Mouse (Mus musculus) cerebellum, postnatal 36 days (tissue): ENCODE data around the gene Orc5.
A peak's percentile ranks its signal among the peaks of the same experiment; 100 is the strongest.
"Not testable (repeated sequence)": the region's sequence is repeated elsewhere in the genome, so short reads cannot be mapped to it uniquely, and the experiment has no call there.

ENCODE experiments used
- DNase-seq, 2 experiments: peaks; one replicate each; pipeline ENCODE4 v3.0.0; 2021 to 2022; ENCODE audit warnings: mixed read lengths in 2 of 2

Orc5 gene

GRCm38 (mm10) chr5:22532571-22532970 is 17.7 kb downstream of the Orc5 start:
- DNase-seq = no peak

DNA sequence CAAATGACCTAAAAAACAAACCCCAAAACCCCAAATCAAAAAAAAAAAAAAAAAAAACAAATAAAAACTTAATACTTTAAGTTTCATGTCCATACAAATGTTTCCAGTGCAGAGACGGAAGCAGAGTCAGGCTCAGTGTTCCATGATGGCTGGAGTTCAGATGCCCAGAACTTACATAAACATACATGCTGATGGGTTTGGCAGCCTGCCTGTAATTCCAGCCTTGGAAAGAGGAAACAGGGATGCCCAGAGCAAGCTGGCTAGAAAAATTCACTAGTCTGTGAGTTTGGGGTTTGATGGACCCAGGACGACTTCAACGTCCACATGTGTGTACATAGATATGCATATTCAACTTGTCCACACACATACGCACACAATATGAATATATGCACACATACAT is 27.6 kb downstream of the Orc5 start:
- peak; percentile 76 to 78 for DNase-seq

- no peak for DNase-seq
Measured at GRCm38 (mm10) chr5:22519708-22520107, 30.5 kb downstream of the Orc5 start.

DNA sequence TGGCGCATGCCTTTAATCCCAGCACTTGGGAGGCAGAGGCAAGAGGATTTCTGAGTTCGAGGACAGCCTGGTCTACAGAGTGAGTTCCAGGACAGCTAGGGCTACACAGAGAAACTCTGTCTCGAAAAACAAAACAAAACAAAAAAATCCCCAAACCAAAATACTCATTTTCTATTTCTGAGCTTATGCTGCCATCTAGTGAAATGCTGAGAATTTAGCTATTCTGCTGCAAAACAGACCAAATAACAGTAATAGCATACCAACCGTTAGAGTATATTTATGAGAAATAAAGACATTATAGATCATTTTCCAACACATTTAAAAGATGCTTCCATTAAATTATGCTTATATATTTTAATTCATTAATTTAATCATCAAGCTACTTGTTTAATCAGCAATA is 34.5 kb downstream of the Orc5 start:
- DNase-seq = not testable (repeated sequence)

DNA sequence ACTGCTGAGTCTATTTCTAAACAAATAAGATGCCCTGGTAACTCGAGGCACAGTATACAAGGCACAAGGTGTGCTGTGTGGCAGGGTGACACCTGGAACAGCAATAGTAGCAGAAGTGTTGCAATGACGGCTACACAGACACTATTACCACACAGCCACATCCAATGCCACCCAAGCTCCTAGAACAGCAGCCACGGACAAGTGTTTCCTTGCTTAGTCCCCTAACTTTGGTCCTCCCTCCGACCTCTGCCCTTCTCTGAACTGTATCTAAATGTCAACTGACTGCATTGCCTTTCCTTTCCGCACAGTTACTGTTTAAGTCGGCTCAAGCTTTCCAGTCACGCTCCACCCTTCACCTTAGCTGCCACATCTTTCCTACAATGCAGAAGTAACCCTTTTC is 36.0 kb downstream of the Orc5 start:
- DNase-seq = not testable (repeated sequence)

DNA sequence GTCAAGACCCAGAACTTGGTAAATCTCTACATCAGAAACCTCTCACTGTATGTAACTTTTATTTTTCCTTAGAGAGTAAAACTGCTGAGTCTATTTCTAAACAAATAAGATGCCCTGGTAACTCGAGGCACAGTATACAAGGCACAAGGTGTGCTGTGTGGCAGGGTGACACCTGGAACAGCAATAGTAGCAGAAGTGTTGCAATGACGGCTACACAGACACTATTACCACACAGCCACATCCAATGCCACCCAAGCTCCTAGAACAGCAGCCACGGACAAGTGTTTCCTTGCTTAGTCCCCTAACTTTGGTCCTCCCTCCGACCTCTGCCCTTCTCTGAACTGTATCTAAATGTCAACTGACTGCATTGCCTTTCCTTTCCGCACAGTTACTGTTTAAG is 37.6 kb downstream of the Orc5 start:
- not testable (repeated sequence) for DNase-seq

- no peak for DNase-seq
Measured at GRCm38 (mm10) chr5:22511824-22512223, 38.4 kb downstream of the Orc5 start.

GRCm38 (mm10) chr5:22508560-22508959 is 41.7 kb downstream of the Orc5 start:
- no peak for DNase-seq

- no peak for DNase-seq
Measured at GRCm38 (mm10) chr5:22499437-22499836, 50.8 kb downstream of the Orc5 start.

DNA sequence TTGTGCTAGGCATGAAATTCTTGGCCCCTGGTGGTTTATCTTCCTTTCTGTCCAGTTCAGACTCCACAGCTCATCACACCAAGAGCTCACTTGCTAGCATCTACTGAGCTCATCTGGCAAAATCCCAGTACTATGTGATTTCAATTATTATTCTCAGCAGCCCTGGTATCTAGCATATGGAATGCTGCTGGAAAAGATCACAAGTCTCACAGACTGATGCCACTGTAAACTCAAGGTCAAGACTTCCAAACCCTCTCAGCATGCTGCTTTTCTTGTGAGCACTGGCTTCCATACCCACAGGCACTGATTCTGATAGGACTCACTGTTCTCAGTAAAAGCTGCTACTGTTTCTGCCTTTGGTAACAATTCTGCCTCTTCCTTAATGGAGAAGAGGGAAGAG is 59.1 kb downstream of the Orc5 start:
- peak in 1 of 2 experiments; percentile 48 for DNase-seq

- DNase-seq = peak; percentile 33 to 40
Measured at GRCm38 (mm10) chr5:22489091-22489490, 61.1 kb downstream of the Orc5 start.

- DNase-seq = peak; percentile 93 to 97
Measured at GRCm38 (mm10) chr5:22486601-22487206, 63.5 kb downstream of the Orc5 start.

- DNase-seq = peak; percentile 26 to 53
Measured at GRCm38 (mm10) chr5:22485764-22486163, 64.5 kb downstream of the Orc5 start.

GRCm38 (mm10) chr5:22482567-22482966 is 67.7 kb downstream of the Orc5 start:
- DNase-seq = no peak

DNA sequence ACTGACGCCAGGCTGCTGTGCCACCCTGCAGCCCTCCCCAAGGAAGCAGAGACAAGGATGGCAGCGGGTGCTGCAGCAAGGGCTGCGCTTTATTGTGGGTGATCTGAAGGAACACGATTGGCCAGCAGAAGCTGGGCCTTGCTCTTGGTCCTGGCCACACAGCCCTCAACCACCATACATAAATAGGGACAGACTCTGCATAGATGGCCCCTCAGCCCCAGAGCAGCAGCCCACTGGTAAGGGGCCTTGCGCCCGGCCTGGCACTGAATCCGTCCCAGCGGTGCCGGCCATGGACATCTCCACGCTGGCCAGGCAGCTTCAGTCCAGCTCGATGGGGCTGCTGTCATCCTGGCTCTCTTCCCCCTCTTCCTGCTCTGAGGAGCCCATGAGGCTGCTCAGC is 77.8 kb downstream of the Orc5 start:
- not testable (repeated sequence) for DNase-seq

DNA sequence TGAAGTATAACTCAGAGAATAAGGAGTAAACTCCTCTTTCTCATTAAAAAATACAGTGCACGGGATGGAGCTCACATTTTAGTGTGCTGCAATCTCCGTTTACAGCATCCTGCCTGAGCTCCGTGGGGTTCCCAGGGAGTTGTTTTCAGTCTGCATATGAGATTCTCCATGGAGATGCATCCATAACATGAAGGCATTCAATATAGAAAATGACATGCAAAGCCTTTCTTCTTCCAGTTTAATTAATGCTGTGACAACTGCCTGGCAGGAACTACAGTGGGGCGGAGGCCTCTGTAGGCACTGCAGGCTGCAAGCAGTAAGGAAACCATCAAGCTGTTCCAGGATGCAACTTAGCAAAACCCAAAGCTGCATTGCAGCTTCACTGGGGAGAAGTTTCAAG is 79.0 kb downstream of the Orc5 start:
- no peak for DNase-seq

- no peak for DNase-seq
Measured at GRCm38 (mm10) chr5:22452871-22453661, 97.2 kb downstream of the Orc5 start.

DNA sequence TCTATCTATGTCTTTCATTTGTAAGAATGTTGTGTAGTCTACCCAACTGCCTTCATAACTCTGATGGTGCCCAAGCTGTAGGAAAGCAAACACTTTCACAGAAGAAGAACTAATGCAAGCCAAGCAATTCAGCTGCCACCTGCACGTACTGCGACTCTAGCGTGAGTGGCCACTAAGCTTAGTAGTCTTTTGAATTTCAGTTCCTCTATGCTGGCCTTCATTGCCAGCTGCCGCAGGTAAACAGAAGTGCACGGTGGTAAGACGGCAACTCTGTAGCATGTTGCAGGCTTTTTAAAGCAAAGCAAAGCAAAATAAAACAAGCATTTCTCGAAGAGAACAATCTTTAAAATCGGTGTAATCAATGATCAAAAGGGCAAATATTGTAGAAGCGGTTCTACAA is 97.8 kb downstream of the Orc5 start:
- DNase-seq = no peak

GRCm38 (mm10) chr5:22451764-22452163 is 98.5 kb downstream of the Orc5 start:
- no peak for DNase-seq

DNA sequence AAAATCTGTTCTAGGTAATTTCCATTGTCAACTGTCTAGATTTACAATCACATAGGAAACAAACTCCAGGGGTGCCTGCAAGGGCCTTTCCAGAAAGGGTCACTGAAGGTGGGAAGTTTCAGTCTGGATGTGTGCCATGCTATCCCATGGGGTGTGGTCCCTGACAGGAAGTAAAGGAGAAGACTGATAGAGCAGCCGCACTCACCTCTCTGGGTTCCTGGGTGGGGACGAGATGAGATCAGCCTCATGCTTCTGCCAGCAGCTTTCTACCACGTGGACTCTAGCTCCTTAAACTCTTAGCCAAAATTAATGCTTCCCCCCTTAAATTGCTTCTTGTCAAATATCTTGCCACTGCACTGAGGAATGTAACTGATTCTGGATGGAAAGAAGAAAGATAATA is 100.7 kb downstream of the Orc5 start:
- DNase-seq = no peak
